Mouse (Mus musculus) midbrain, embryonic 14.5 days (tissue): Measurements from ENCODE around the gene Cdh20. TPM values are rescaled to one million over a fixed set of nuclear protein-coding genes. Genes with fewer than 3 reads are reported as not detected.

Source experiments
- ATAC-seq: fragments of 200-750 bp; cut with Nextera tagmentation; 2 replicates; pipeline ENCODE4 v1.8.0; 2017; ENCODE audit warnings: moderate number of reproducible peaks, moderate library complexity; ENCODE audit not compliant: low FRiP score, low TSS enrichment
- DNase-seq: peaks from one replicate; pipeline ENCODE4 v3.0.0-alpha.2; 2015
- H3K27ac ChIP-seq: fragments of 300-500 bp; sonication (generic); replicated peaks from 2 replicates; pipeline ENCODE4 v1.5.1; 2014; ENCODE audit warnings: mild to moderate bottlenecking, low read depth, low read length, moderate library complexity
- H3K27me3 ChIP-seq: fragments of 300-500 bp; sonication (generic); 2 replicates; pipeline ENCODE4 v1.6.1; 2014; ENCODE audit warnings: low read length, control low read depth, mixed read lengths; ENCODE audit not compliant: control insufficient read depth, insufficient read depth
- H3K36me3 ChIP-seq: fragments of 300-500 bp; sonication (generic); 2 replicates; pipeline ENCODE4 v1.6.1; 2014; ENCODE audit warnings: low read length, control low read depth; ENCODE audit not compliant: control insufficient read depth, insufficient read depth
- H3K4me1 ChIP-seq: fragments of 300-500 bp; sonication (generic); 2 replicates; pipeline ENCODE4 v1.6.1; 2014; ENCODE audit warnings: mild to moderate bottlenecking, antibody characterized with exemption, low read length, control low read depth; ENCODE audit not compliant: control insufficient read depth, insufficient read depth
- H3K4me2 ChIP-seq: fragments of 300-500 bp; sonication (generic); 2 replicates; pipeline ENCODE4 v1.6.1; 2014; ENCODE audit warnings: mild to moderate bottlenecking, low read length, moderate library complexity
- H3K4me3 ChIP-seq: fragments of 300-500 bp; sonication (generic); replicated peaks from 2 replicates; pipeline ENCODE4 v1.5.1; 2014; ENCODE audit warnings: low read depth, low read length
- H3K9ac ChIP-seq: fragments of 300-500 bp; sonication (generic); replicated peaks from 2 replicates; pipeline ENCODE4 v1.6.1; 2014; ENCODE audit warnings: mild to moderate bottlenecking, low read length, moderate library complexity
- H3K9me3 ChIP-seq: fragments of 300-500 bp; sonication (generic); 2 replicates; pipeline ENCODE4 v1.6.1; 2016; ENCODE audit warnings: low read length, control low read depth, mixed read lengths; ENCODE audit not compliant: control insufficient read depth
- WGBS: fragments of 180-500 bp; shearing (Covaris S2); extraction: QIAGEN DNeasy Blood & Tissue Kit; methylation state at CpG from one replicate; pipeline ENCODE4 v1.1.7; 2014; 5-methylcytosine and 5-hydroxymethylcytosine counted together
- polyA plus RNA-seq: library from polyadenylated mRNA; unstranded; fragments of >200 nt; fragmentation: Nextera tagmentation; extraction: Ambion mirVana; gene quantifications from 2 replicates; pipeline ENCODE4 v1.2.1, GENCODE M21; 2014

Cdh20 gene
- polyA plus RNA-seq, 1 experiment from 2014 or later, result 1.4 TPM

DNA sequence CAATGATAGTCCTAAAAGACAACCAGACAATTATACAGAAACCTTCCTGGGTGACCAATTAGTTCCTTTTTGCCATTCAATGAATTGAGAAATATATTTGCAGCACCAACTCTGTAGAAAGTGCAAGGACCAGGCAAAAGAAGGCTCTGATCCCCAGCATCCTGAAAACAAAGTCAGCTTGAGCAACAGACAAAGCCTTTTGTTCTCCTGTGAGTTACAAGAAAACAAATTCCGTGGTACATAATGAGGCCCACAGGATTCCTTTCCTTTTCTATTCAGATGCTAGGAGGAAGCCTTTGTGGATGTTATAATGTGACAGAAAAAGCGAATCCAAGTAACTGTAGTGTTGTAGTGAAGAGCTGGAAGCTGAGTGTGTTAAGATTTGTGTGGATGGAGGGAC lies 244.3 kb downstream of the Cdh20 start:
- H3K27ac ChIP-seq, result no peak overlapping the region
- 5% methylated on average over 2 of the region's 2 CpGs for WGBS
- peak; percentile 18 for DNase-seq

DNA sequence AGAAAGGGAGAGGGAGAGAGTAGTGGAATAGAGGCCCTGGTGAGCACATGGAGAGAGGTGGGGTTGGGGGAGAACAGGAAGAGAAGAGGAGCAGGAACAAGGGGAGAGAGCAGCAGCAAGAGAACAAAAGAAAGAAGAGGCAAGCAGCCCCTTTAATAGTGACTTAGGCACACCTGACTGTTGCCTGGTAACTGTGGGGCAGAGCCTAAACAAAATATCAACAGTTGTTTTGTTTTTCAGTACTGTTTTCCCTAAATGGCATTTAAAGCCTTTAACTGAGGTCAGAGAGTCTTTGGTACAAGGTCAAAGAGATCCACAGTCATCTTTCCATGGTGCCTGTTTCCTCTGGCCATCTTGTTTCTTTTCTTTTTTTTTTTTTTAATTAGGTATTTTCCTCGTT lies 245.0 kb downstream of the Cdh20 start:
- Histone ChIP-seq H3K27ac (no peak overlapping the region), H3K27me3 (no peaks in the 10 kb centered on the region), H3K9me3 (no peaks in the 10 kb centered on the region), H3K4me3 (no peak overlapping the region), H3K4me2 (no peak overlapping the region), H3K4me1 (no peaks in the 10 kb centered on the region), H3K9ac (no peak overlapping the region), H3K36me3 (no peaks in the 10 kb centered on the region)
- WGBS, result 64% methylated on average over 1 of the region's 1 CpGs
- DNase-seq, result no peak
- ATAC-seq, result no peak

More for the DNA sequence above, 244.3 kb downstream of the Cdh20 start:
- ATAC-seq, result no peak
- H3K4me3 ChIP-seq, result no peak overlapping the region
- H3K36me3 ChIP-seq, result no peaks in the 10 kb centered on the region
- H3K4me1 ChIP-seq, result no peaks in the 10 kb centered on the region
- H3K9me3 ChIP-seq, result no peaks in the 10 kb centered on the region
- H3K27me3 ChIP-seq, result no peaks in the 10 kb centered on the region
- no peak overlapping the region for H3K9ac ChIP-seq
- no peak overlapping the region for H3K4me2 ChIP-seq

DNA sequence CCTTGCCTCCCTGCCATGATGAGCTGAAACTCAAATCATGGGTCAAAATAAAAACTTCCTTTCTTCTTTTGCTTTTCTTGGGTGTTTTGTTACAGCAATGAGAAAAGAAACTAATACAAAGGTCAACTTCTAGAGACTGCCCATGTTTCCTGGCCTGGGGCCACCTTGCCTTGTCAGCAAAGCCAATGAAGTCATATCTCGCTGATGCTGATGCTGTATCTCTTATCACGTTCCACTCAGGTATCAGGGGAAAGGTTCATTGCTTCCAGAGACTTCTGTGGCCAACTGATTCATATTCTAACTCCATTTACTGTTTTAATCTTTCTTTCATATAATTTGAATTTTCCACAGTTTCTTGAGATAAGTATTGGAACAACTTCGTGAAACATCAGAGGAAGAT lies 273.3 kb downstream of the Cdh20 start:
- H3K9me3 ChIP-seq, result no peaks in the 10 kb centered on the region
- no peak overlapping the region for H3K4me3 ChIP-seq
- 92% methylated on average over 3 of the region's 3 CpGs for WGBS
- H3K36me3 ChIP-seq, result no peaks in the 10 kb centered on the region
- H3K27me3 ChIP-seq, result no peaks in the 10 kb centered on the region
- DNase-seq (no peak), ATAC-seq (no peak)
- no peak overlapping the region for H3K27ac ChIP-seq
- H3K9ac ChIP-seq, result no peak overlapping the region
- no peak overlapping the region for H3K4me2 ChIP-seq
- H3K4me1 ChIP-seq, result no peaks in the 10 kb centered on the region
